Mouse (Mus musculus) C2C12 (cell line): Measurements from ENCODE around the gene Tiam1.

Experiments
- CEBPB ChIP-seq: IDR thresholded peaks from one replicate; pipeline ENCODE4 v1.6.1; 2011; ENCODE audit warnings: low read depth, mild to moderate bottlenecking, control low read depth, moderate library complexity
- CTCF ChIP-seq: IDR thresholded peaks from one replicate; pipeline ENCODE4 v1.5.1; 2011; ENCODE audit not compliant: control insufficient read depth, insufficient read depth, insufficient read length
- FOSL1 ChIP-seq: IDR thresholded peaks from one replicate; pipeline ENCODE4 v1.8.0; 2011; ENCODE audit warnings: mild to moderate bottlenecking, low read length; ENCODE audit not compliant: poor library complexity, insufficient read depth, severe bottlenecking
- MAX ChIP-seq: IDR thresholded peaks from one replicate; pipeline ENCODE4 v1.6.1; 2011; ENCODE audit warnings: mild to moderate bottlenecking, control low read depth
- MYOD1 ChIP-seq: IDR thresholded peaks from one replicate; pipeline ENCODE4 v1.6.1; 2011; ENCODE audit warnings: low read depth; ENCODE audit not compliant: control insufficient read depth, insufficient read length
- MYOG ChIP-seq: IDR thresholded peaks from one replicate; pipeline ENCODE4 v1.6.1; 2011; ENCODE audit not compliant: control insufficient read depth, insufficient read length; ENCODE audit errors: extremely low read depth
- USF1 ChIP-seq: IDR thresholded peaks from one replicate; pipeline ENCODE4 v1.6.1; 2011; ENCODE audit warnings: low read depth, mild to moderate bottlenecking, control low read depth, moderate library complexity

DNA sequence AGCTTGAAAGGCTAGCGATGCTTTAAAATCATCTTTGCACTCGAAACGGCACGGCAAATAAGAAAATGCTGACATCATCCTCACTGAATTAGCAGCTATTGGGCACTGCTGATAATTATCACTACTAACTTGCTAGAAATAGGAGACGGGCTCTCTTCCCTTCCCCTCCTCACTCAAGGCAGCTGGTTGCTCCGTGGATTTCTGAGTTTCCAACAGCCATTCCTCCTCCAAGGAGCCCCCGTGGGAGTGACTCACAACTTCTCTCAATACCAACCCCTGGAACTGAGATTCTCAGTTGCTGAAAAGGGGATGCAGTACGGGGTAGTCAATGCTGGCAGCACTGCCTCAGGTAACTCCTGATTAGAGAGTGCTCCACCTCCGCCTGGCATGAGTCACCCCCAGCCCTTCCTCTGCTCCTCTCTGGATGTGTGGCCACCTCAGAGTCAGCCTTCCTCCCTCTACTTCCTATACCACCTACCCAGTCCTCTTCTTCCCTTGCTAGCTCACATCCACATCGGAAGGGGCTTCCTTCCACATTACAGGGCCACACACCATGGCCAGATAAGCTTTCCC is 253.6 kb downstream of the Tiam1 start:
- TF ChIP-seq CTCF (no peak), MAX (no peak), MYOD1 (no peak), USF1 (no peak), MYOG (no peak), CEBPB (no peak), FOSL1 (no peak)
